Comparison of ENCODE assay signal across 11 mouse cellular contexts in genomic region chr13:111893221-111893713, GRCm38 (mm10).
DNase-seq lines count a peak whose midpoint lies in the region; ATAC-seq and TF ChIP-seq lines count a peak whose summit lies in the region.
"Had no signal": no experiment of that assay in that cellular context is flagged by ENCODE, and none has a peak within 500 bp of the region (broad histone marks: within the 10 kb centered on the region; RNA-seq: fewer than 3 reads in every experiment).

No protein-coding gene starts in this region.

- H3K36me3 ChIP-seq in kidney, embryonic 14.5 days (ENCODE audit: control insufficient read depth, insufficient read depth, low read length), result no peaks in the 10 kb centered on the region
- no peaks in the 10 kb centered on the region for H3K36me3 ChIP-seq in neural tube, embryonic 11.5 days (ENCODE audit: control insufficient read depth, insufficient read depth, low read length)
- H3K36me3 ChIP-seq: stomach, embryonic 15.5 days had no signal

- no peaks in the 10 kb centered on the region for H3K9me3 ChIP-seq in kidney, embryonic 14.5 days (ENCODE audit: control insufficient read depth, low read length)
- H3K9me3 ChIP-seq in neural tube, embryonic 11.5 days (ENCODE audit: control insufficient read depth, low read length), result no peaks in the 10 kb centered on the region
- H3K9me3 ChIP-seq: stomach, embryonic 15.5 days had no signal

- H3K27me3 ChIP-seq in kidney, embryonic 14.5 days (ENCODE audit: control insufficient read depth, insufficient read depth, low read length), result no peaks in the 10 kb centered on the region
- H3K27me3 ChIP-seq in neural tube, embryonic 11.5 days (ENCODE audit: control insufficient read depth, insufficient read depth, low read length), result no peaks in the 10 kb centered on the region
- H3K27me3 ChIP-seq: stomach, embryonic 15.5 days had no signal

- TF ChIP-seq CTCF in brain, embryonic 14.5 days (IDR thresholded peaks at IDR 0.05; ENCODE audit: borderline replicate concordance, extremely low read depth, insufficient read depth, insufficient read length), result no peak

- peaks cover 18% of the 10 kb centered on the region for H3K4me1 ChIP-seq in kidney, embryonic 14.5 days (ENCODE audit: control insufficient read depth, insufficient read depth, low read length)
- H3K4me1 ChIP-seq in neural tube, embryonic 11.5 days (ENCODE audit: control insufficient read depth, insufficient read depth, low read length), result no peaks in the 10 kb centered on the region

- WGBS in kidney, embryonic 14.5 days, result 6% methylated on average over 14 of the region's 14 CpGs
- 18% methylated on average over 14 of the region's 14 CpGs for WGBS in neural tube, embryonic 11.5 days

- peak overlapping the region; percentile 21; the same call in 1 of the 2 replicates for H3K4me2 ChIP-seq in kidney, embryonic 14.5 days (replicated peaks; ENCODE audit: low read depth, low read length)
- no peak overlapping the region for H3K4me2 ChIP-seq in neural tube, embryonic 11.5 days (ENCODE audit: low read depth)
- H3K4me2 ChIP-seq: stomach, embryonic 15.5 days had no signal

- DNase-seq in kidney, adult 9 months, result no peak
- DNase-seq in brain, embryonic 14.5 days (ENCODE audit: low read depth), result peak; percentile 11
- peak; percentile 17 for DNase-seq in induced T-regulatory cell, adult 2 months (ENCODE audit: low read depth)
- peak; percentile 49 for DNase-seq in neural tube, embryonic 11.5 days (ENCODE audit: low spot score)
- no peak for DNase-seq in urinary bladder, postnatal 14 days (ENCODE audit: low spot score)
- no peak for DNase-seq in urinary bladder, postnatal 4 days (ENCODE audit: low spot score in 2 of 2)
- no peak for DNase-seq in adrenal gland, postnatal 25 days
- DNase-seq: adrenal gland, postnatal 36 days; lung, postnatal 10 days had no signal

- peak; percentile 38; the same call in 1 of the 2 replicates for ATAC-seq in kidney, embryonic 14.5 days (ENCODE audit: low FRiP score, low TSS enrichment)
- no peak for ATAC-seq in neural tube, embryonic 11.5 days (ENCODE audit: insufficient read depth, low FRiP score, low TSS enrichment)

- no peak for TF ChIP-seq POLR2A in brain, embryonic 14.5 days (IDR thresholded peaks at IDR 0.05; ENCODE audit: borderline replicate concordance, extremely low read depth, insufficient read depth, insufficient read length, poor library complexity, severe bottlenecking)

- no peak overlapping the region for H3K4me3 ChIP-seq in kidney, embryonic 14.5 days (ENCODE audit: low read length)
- no peak overlapping the region for H3K4me3 ChIP-seq in neural tube, embryonic 11.5 days (ENCODE audit: low read depth, low read length)
- H3K4me3 ChIP-seq: stomach, embryonic 15.5 days had no signal

- no peak overlapping the region for H3K27ac ChIP-seq in kidney, embryonic 14.5 days (ENCODE audit: low read depth, low read length)
- no peak overlapping the region for H3K27ac ChIP-seq in neural tube, embryonic 11.5 days (ENCODE audit: low read depth, low read length)
- H3K27ac ChIP-seq: stomach, embryonic 15.5 days had no signal

- H3K9ac ChIP-seq in kidney, embryonic 14.5 days (ENCODE audit: low read depth, low read length), result no peak overlapping the region
- no peak overlapping the region for H3K9ac ChIP-seq in neural tube, embryonic 11.5 days (ENCODE audit: low read length)
- H3K9ac ChIP-seq: stomach, embryonic 15.5 days had no signal

Comparison
In these comparisons a context has a peak if more than half of its experiments do, and no peak if none do; other contexts are left out.
1. DNase-seq: peak in brain, embryonic 14.5 days (single experiment), induced T-regulatory cell, adult 2 months (single experiment) and neural tube, embryonic 11.5 days (single experiment); none in kidney, adult 9 months (single experiment), urinary bladder, postnatal 14 days (single experiment), urinary bladder, postnatal 4 days (0 of 2) and adrenal gland, postnatal 25 days (single experiment).